Mouse (Mus musculus) MEL (cell line): ENCODE results near the gene Pigt. TPM values are rescaled to one million over a fixed set of nuclear protein-coding genes. Genes with fewer than 3 reads are reported as not detected.

Source experiments
- DNase-seq: peaks from one replicate; pipeline ENCODE4 v3.0.0; 2011; ENCODE audit warnings: low read depth, low spot score
- H3K27ac ChIP-seq: 2 replicates; pipeline ENCODE4 v1.5.1; 2012; ENCODE audit warnings: low read depth, mild to moderate bottlenecking, control low read depth, low read length, moderate library complexity; ENCODE audit not compliant: control insufficient read depth
- H3K27me3 ChIP-seq, 2 experiments: fragments of 150-350 bp in 1 of 2; sonication (generic) in 1 of 2; 2 replicates each; pipeline ENCODE4 v1.6.1; 2012; ENCODE audit warnings: low read length in 2 of 2, mild to moderate bottlenecking in 2 of 2, improper control_type of control experiment in 1 of 2, moderate library complexity in 1 of 2; ENCODE audit not compliant: insufficient read depth in 2 of 2, control insufficient read depth in 1 of 2
- H3K36me3 ChIP-seq, 2 experiments: 2 replicates each; pipeline ENCODE4 v1.6.1; 2012 to 2014; ENCODE audit warnings: low read length in 2 of 2, improper control_type of control experiment in 1 of 2, inconsistent platforms in 1 of 2, mild to moderate bottlenecking in 1 of 2; ENCODE audit not compliant: insufficient read depth in 2 of 2, control insufficient read depth in 1 of 2
- H3K4me1 ChIP-seq, 2 experiments: fragments of 150-350 bp in 1 of 2; sonication (generic) in 1 of 2; 2 replicates each; pipeline ENCODE4 v1.6.1; 2012; ENCODE audit warnings: low read length in 2 of 2, improper control_type of control experiment in 1 of 2, mild to moderate bottlenecking in 1 of 2; ENCODE audit not compliant: insufficient read depth in 2 of 2, control insufficient read depth in 1 of 2
- H3K4me3 ChIP-seq, 2 experiments: fragments of 150-350 bp in 1 of 2; sonication (generic) in 1 of 2; 2 replicates each; pipeline ENCODE4 v1.5.1; 2012; ENCODE audit warnings: low read depth in 2 of 2, low read length in 2 of 2, mild to moderate bottlenecking in 2 of 2, moderate library complexity in 2 of 2, control low read depth in 1 of 2, improper control_type of control experiment in 1 of 2; ENCODE audit not compliant: control insufficient read depth in 1 of 2, insufficient read depth in 1 of 2
- H3K79me2 ChIP-seq: 2 replicates; pipeline ENCODE4 v1.6.1; 2012; ENCODE audit warnings: mild to moderate bottlenecking, low read length, moderate library complexity; ENCODE audit not compliant: control insufficient read depth, poor library complexity, insufficient read depth
- H3K9ac ChIP-seq: 2 replicates; pipeline ENCODE4 v1.6.1; 2012; ENCODE audit warnings: low read depth, mild to moderate bottlenecking, control low read depth, low read length, moderate library complexity; ENCODE audit not compliant: control insufficient read depth, poor library complexity, severe bottlenecking
- H3K9me3 ChIP-seq: fragments of 150-350 bp; sonication (generic); replicated peaks from 2 replicates; pipeline ENCODE4 v1.6.1; 2012; ENCODE audit warnings: mild to moderate bottlenecking, low read length, improper control_type of control experiment, moderate library complexity; ENCODE audit not compliant: insufficient read depth
- CHD1 ChIP-seq: IDR thresholded peaks from 2 replicates; pipeline ENCODE4 v1.6.1; 2012; ENCODE audit warnings: low read depth, mild to moderate bottlenecking, inconsistent platforms, low read length, improper control_type of control experiment
- CHD2 ChIP-seq: IDR thresholded peaks from 2 replicates; pipeline ENCODE4 v1.6.1; 2011; ENCODE audit warnings: low read length, improper control_type of control experiment
- CTCF ChIP-seq, 3 experiments: IDR thresholded peaks in 2 of 3; conservative IDR thresholded peaks in 1 of 3; 2 replicates each; pipeline ENCODE4 v1.5.1; 2011 to 2012; ENCODE audit warnings: low read length in 3 of 3, low read depth in 2 of 3, mild to moderate bottlenecking in 2 of 3, improper control_type of control experiment in 1 of 3, inconsistent platforms in 1 of 3, mixed read lengths in 1 of 3, moderate library complexity in 1 of 3; ENCODE audit not compliant: control insufficient read depth in 1 of 3, insufficient read depth in 1 of 3, poor library complexity in 1 of 3, severe bottlenecking in 1 of 3
- E2F4 ChIP-seq: IDR thresholded peaks from 2 replicates; pipeline ENCODE4 v1.6.1; 2011; ENCODE audit warnings: low read depth, low read length, improper control_type of control experiment, borderline replicate concordance
- GABPA ChIP-seq: IDR thresholded peaks from 2 replicates; pipeline ENCODE4 v1.6.1; 2012; ENCODE audit warnings: low read depth, mild to moderate bottlenecking, inconsistent platforms, low read length, improper control_type of control experiment, moderate library complexity
- GATA1 ChIP-seq: IDR thresholded peaks from 2 replicates; pipeline ENCODE4 v1.6.1; 2011; ENCODE audit warnings: low read depth, low read length, improper control_type of control experiment
- MAFK ChIP-seq: IDR thresholded peaks from 2 replicates; pipeline ENCODE4 v1.6.1; 2011; ENCODE audit warnings: low read depth, mild to moderate bottlenecking, low read length, improper control_type of control experiment, borderline replicate concordance
- MAZ ChIP-seq: IDR thresholded peaks from 2 replicates; pipeline ENCODE4 v1.6.1; 2012; ENCODE audit warnings: low read depth, mild to moderate bottlenecking, inconsistent platforms, low read length, improper control_type of control experiment
- MEF2A ChIP-seq: IDR thresholded peaks from 2 replicates; pipeline ENCODE4 v1.6.1; 2014; ENCODE audit warnings: low read depth, mild to moderate bottlenecking, inconsistent platforms, low read length, improper control_type of control experiment; ENCODE audit not compliant: poor library complexity, insufficient replicate concordance, severe bottlenecking; ENCODE audit errors: extremely low read depth
- MXI1 ChIP-seq: IDR thresholded peaks from 2 replicates; pipeline ENCODE4 v1.6.1; 2011; ENCODE audit warnings: mild to moderate bottlenecking, low read depth, low read length, improper control_type of control experiment
- MYB ChIP-seq: IDR thresholded peaks from 2 replicates; pipeline ENCODE4 v1.6.1; 2011; ENCODE audit warnings: mild to moderate bottlenecking, low read depth, low read length, improper control_type of control experiment
- NRF1 ChIP-seq: IDR thresholded peaks from 2 replicates; pipeline ENCODE4 v1.6.1; 2014; ENCODE audit warnings: low read depth, mild to moderate bottlenecking, inconsistent platforms, low read length, improper control_type of control experiment, moderate library complexity; ENCODE audit not compliant: poor library complexity, insufficient read depth, severe bottlenecking
- POLR2A ChIP-seq, 2 experiments: IDR thresholded peaks; 2 replicates each; pipeline ENCODE4 v1.6.1; 2011 to 2012; ENCODE audit warnings: low read length in 2 of 2, mild to moderate bottlenecking in 2 of 2, control low read depth in 1 of 2, improper control_type of control experiment in 1 of 2, low read depth in 1 of 2, moderate library complexity in 1 of 2; ENCODE audit not compliant: control insufficient read depth in 1 of 2, insufficient read depth in 1 of 2, poor library complexity in 1 of 2
- POLR2AphosphoS2 ChIP-seq: IDR thresholded peaks from 2 replicates; pipeline ENCODE4 v1.6.1; 2011; ENCODE audit warnings: low read length, improper control_type of control experiment
- SIN3A ChIP-seq: IDR thresholded peaks from 2 replicates; pipeline ENCODE4 v1.6.1; 2012; ENCODE audit warnings: low read length, improper control_type of control experiment, inconsistent platforms
- SMC3 ChIP-seq: IDR thresholded peaks from 2 replicates; pipeline ENCODE4 v1.6.1; 2011; ENCODE audit warnings: low read depth, low read length, improper control_type of control experiment
- TAL1 ChIP-seq: IDR thresholded peaks from 2 replicates; pipeline ENCODE4 v1.6.1; 2012; ENCODE audit warnings: mild to moderate bottlenecking, inconsistent platforms, low read length, moderate library complexity, mixed read lengths
- TBP ChIP-seq: IDR thresholded peaks from 2 replicates; pipeline ENCODE4 v1.8.0; 2011; ENCODE audit warnings: low read depth, low read length, improper control_type of control experiment
- ZKSCAN1 ChIP-seq: IDR thresholded peaks from 2 replicates; pipeline ENCODE4 v1.6.1; 2012; ENCODE audit warnings: low read depth, mild to moderate bottlenecking, inconsistent platforms, low read length, improper control_type of control experiment, moderate library complexity
- ZMIZ1 ChIP-seq: IDR thresholded peaks from 2 replicates; pipeline ENCODE4 v1.6.1; 2012; ENCODE audit warnings: low read depth, mild to moderate bottlenecking, inconsistent platforms, low read length, improper control_type of control experiment, moderate library complexity
- ZNF384 ChIP-seq: IDR thresholded peaks from 2 replicates; pipeline ENCODE4 v1.6.1; 2012; ENCODE audit warnings: low read depth, mild to moderate bottlenecking, inconsistent platforms, low read length, improper control_type of control experiment
- polyA plus RNA-seq, 2 experiments: library from polyadenylated mRNA; stranded (reverse) in 1 of 2; unstranded in 1 of 2; fragments of >175 nt in 1 of 2; fragments of >200 nt in 1 of 2; gene quantifications; 2 replicates each; pipeline versions ENCODE4 v1.2.1 to v1.2.4; 2012; ENCODE audit warnings: low replicate concordance in 2 of 2, low read depth in 1 of 2; ENCODE audit not compliant: insufficient read length in 2 of 2, insufficient read depth in 1 of 2, missing spikeins in 1 of 2
- total RNA-seq: library from RNA; depleted of rRNA; stranded (reverse); fragments of 300-350 nt; gene quantifications from 2 replicates; pipeline ENCODE4 v1.2.3, GENCODE M21; 2012

Pigt gene
- total and polyA plus RNA-seq, 3 experiments, result 39.8 to 115 TPM; not detected in 1

- no peak overlapping the region for H3K4me3 ChIP-seq
- H3K36me3 ChIP-seq, result no peaks in the 10 kb centered on the region
- peaks cover 4 to 5% of the 10 kb centered on the region in 2 experiments for H3K27me3 ChIP-seq
- DNase-seq, result no peak
- H3K4me1 ChIP-seq, result no peaks in the 10 kb centered on the region
- no peaks in the 10 kb centered on the region for H3K79me2 ChIP-seq
- no peaks in the 10 kb centered on the region for H3K9me3 ChIP-seq
- no peak overlapping the region for H3K9ac ChIP-seq
- H3K27ac ChIP-seq, result no peak overlapping the region
- no peak for TF ChIP-seq ZMIZ1
- TF ChIP-seq ZKSCAN1, result no peak
- TF ChIP-seq SIN3A, result no peak
- no peak for TF ChIP-seq MXI1
- no peak for TF ChIP-seq MAFK
- TF ChIP-seq CTCF (IDR thresholded peaks at IDR 0.05 in 2 of 3, conservative IDR thresholded peaks at IDR 0.05 in 1 of 3; ENCODE audit: control insufficient read depth in 1 of 3, insufficient read depth in 1 of 3, low read depth in 2 of 3, low read length in 3 of 3, poor library complexity in 1 of 3, severe bottlenecking in 1 of 3), result no peak
- no peak for TF ChIP-seq NRF1
- TF ChIP-seq GATA1, result no peak
- TF ChIP-seq CHD1, result no peak
- no peak for TF ChIP-seq TAL1
- TF ChIP-seq SMC3, result no peak
These were observed 52.0 kb downstream of the Pigt start for GRCm38 (mm10) chr2:164549338-164549737.

DNA sequence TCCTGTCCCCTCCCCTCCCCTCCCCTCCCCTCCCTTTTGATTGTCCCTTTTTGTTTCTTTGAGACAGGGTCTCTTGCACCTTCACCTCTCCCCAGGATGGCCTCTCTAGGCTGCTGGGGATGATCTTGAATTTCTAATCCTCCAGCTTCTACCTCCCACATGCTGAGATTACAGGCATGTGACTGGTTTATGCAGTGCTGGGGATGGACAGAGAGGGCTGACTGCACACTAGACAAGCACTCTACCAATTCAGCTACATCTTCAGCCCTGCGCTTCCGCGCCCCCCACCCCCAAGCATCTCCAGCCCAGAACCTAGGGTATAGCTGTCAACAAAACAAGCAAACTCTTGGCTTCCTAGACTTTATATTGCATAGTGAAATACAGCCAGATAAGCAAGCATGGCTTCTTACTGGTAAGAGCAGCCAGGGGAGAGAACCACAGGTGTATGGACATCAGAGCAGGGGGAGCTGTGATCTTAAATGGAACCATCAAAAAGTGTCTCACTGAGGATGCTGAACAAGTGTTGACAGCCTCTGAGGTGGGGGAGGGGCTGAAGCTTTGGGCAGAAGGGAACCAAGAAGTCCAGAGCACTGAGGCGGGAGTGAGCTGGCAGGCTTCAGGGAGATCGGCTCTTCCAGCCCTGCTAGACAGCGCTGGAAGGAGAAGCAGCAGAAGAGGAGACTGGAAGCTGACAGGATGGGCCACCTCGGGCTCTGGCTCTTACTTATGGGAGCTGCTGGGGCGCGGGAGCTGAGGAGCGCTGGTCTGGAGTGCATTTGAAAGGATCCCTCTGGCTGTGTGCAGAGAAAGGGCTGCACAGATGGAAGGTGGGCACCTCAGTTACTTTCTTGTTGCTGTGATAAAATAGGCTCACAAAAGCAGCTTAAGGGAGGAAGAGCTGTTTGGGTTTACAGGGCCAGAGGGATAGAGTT is 52.9 kb downstream of the Pigt start:
- no peak for TF ChIP-seq MEF2A
- TF ChIP-seq POLR2AphosphoS2, result no peak
- no peak for TF ChIP-seq ZMIZ1
- no peak for TF ChIP-seq MYB
- no peak for TF ChIP-seq TBP
- TF ChIP-seq MAZ, result no peak
- TF ChIP-seq ZNF384, result no peak
- no peak for TF ChIP-seq NRF1
- no peak for TF ChIP-seq POLR2A (IDR thresholded peaks at IDR 0.05; ENCODE audit: control insufficient read depth in 1 of 2, insufficient read depth in 1 of 2, low read depth in 1 of 2, low read length in 2 of 2, poor library complexity in 1 of 2)
- TF ChIP-seq GABPA, result no peak
- TF ChIP-seq CHD2, result no peak
- no peak for TF ChIP-seq E2F4
- TF ChIP-seq, all 39 proteins: peak for 0
- DNase-seq, result no peak
- Histone ChIP-seq H3K79me2 (no peaks in the 10 kb centered on the region), H3K27ac (no peak overlapping the region), H3K9me3 (no peaks in the 10 kb centered on the region), H3K4me1 (no peaks in the 10 kb centered on the region), H3K36me3 (no peaks in the 10 kb centered on the region), H3K9ac (no peak overlapping the region), H3K27me3 (peaks cover 5 to 6% of the 10 kb centered on the region in 2 experiments), H3K4me3 (no peak overlapping the region)
